Mouse (Mus musculus): ENCODE measurements around the gene C1rl.
"Not testable (repeated sequence)": the region's sequence is repeated elsewhere in the genome, so short reads cannot be mapped to it uniquely, and the experiment has no call there.

The C1rl gene

DNA sequence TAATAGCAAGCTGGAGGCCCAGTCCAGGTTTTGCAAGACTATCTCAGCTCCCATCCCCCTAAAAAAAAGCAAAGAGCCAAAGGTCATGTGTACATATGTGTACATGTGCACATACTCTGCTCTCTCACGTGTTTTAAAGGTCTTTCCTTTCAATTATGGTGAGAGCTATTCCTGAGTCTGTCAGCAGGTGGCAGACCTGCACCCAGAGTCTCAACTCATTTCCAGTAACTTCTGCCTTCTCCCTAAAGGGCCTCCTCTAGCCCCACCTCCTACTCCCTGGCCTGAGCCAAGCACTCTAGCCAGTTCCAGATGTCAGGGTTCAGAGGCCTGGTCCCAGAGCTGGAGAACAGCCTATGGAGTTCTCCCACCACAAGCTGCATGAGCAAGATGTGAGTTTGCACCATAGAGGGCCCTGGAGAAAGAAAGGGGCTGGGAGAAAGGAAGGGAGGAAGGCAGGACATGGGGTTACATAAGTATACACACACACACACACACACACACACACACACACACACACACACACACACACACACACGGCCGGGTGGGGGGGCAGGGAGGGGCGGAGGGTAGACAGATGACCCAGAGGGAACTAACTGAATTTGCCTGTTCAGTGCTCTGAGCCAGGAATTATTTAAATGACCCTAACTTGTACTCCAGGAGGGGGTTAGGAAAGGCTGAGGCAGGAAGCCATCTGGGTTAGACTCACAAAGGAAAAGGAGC is at the start of gene C1rl:
C1rl (plus strand) TSS at position 272 of the 720 bp plus-strand sequence.
- DNase-seq (ENCODE audit: inconsistent ontology term), result peak; percentile 64

DNA sequence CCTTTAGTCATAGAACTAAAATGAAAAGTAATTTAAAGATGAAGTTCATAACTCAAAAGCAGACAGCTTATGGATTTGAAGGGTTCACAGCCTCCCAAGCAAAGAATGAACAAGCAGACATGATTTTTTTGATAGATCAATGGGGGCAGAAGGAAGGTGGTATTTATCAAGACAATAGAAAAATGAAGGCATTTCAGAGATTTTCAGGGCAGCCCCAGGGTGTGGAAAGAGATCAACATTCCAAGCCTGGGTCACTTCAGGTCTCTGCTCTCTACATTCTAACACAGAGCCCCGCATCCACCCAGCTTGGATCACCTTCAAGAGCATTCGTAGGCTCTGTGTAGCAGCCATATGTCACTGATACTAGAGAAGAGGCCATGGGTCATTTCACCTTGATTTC is 49.6 kb upstream of the C1rl start:
- peak; percentile 66 for DNase-seq (ENCODE audit: inconsistent ontology term)

DNA sequence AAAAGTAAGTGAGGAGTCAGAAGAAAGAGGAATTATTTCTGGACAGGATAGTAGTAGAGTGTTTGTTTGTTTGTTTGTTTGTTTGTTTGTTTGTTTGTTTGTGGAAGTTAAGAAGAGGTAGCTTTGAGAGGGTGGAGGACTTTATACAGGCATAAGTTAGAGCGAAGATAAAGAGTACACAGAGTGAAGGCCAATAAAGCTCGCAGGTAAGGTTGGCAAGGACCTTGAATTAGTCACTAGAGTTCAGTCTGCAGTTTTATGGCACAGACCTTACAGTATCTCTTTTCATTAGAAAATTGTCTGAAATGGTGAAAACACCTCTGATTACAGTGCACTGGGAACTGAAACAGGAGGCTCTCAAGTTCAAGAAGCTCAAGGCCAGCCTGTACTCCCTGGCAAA is 46.9 kb upstream of the C1rl start:
- no peak for DNase-seq (ENCODE audit: inconsistent ontology term)

GRCm38 (mm10) chr6:124446459-124446858 is 46.5 kb upstream of the C1rl start:
- no peak for DNase-seq (ENCODE audit: inconsistent ontology term)

- no peak for DNase-seq (ENCODE audit: inconsistent ontology term)
Measured at GRCm38 (mm10) chr6:124447356-124447755, 45.6 kb upstream of the C1rl start.

DNA sequence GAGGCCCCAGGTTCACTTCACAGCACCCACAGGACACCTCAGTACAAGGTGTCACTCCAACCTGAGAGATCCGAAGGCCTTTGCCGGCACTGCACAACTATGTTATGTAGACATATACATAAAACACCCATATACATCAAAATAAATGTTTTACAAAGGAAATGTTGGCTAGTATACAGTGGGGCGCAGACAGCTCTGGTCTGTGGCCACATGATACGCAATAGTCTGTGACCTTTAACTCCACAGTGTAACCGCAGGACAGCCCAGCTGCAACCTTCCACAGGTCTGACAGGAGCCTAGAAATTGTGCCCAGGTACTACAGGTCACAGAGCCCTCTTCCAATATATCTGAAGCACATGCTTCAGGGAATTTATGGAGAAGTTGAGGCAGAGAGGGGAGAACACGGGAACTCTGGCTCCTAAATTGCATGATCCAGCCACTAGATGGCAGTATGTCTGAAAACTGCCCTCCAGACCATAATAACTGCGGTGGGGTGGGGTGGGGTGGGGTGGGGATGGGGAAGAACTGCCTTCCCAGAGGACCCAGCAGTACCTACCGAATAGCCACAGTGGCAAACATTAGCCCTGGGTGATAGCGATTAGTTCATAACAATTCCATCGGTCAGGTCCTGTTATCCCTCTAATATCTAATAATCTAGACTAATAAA is 44.6 kb upstream of the C1rl start:
- no peak for DNase-seq (ENCODE audit: inconsistent ontology term)

GRCm38 (mm10) chr6:124448959-124449667 is 43.8 kb upstream of the C1rl start:
- DNase-seq (ENCODE audit: inconsistent ontology term), result no peak

- DNase-seq (ENCODE audit: inconsistent ontology term), result no peak
Measured at GRCm38 (mm10) chr6:124449668-124450383, 43.1 kb upstream of the C1rl start.

- no peak for DNase-seq (ENCODE audit: inconsistent ontology term)
Measured at GRCm38 (mm10) chr6:124451995-124452394, 40.9 kb upstream of the C1rl start.

DNA sequence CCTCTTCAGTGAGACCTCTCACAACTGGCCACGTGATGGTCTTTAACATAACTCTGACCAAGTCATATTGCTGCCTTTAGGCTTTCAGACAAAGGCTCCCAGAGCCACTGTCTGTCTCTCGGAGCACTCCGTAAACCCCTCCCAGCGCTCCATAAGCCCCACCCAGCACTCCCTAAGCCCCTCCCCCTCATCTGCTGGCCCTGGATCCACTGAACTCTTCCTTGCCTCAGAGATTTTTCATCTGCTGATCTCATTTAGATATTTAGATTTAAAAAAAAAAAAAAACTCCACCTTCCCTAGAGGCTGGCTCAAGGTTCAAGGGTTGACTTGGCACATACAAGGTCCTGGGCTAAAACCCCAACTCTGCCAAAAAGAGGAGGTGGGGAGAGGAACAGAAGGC is 39.2 kb upstream of the C1rl start:
- no peak for DNase-seq (ENCODE audit: inconsistent ontology term)

- DNase-seq (ENCODE audit: inconsistent ontology term), result no peak
Measured at GRCm38 (mm10) chr6:124456243-124456642, 36.7 kb upstream of the C1rl start.

- DNase-seq (ENCODE audit: inconsistent ontology term), result no peak
Measured at GRCm38 (mm10) chr6:124457827-124458226, 35.1 kb upstream of the C1rl start.

DNA sequence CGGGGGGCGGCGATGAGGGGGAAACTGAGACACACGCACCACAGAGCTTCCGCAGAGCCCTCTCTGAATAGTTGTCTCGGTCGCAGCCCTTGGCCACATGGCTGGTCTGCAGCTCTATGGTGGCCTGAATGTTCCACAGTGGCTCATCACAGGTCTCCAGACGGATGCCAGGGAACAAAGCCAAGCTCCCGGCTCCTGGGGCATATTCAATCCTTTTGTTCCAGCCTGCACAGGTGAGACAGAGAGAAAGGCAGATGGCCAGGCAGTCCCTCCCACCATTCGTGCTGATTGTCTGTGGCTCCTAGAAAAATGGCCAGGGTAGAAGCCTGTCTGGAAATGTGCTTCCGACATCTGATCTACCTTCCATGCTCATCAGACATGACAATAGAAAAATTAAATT is 34.4 kb upstream of the C1rl start:
- no peak for DNase-seq (ENCODE audit: inconsistent ontology term)

GRCm38 (mm10) chr6:124459388-124459787 is 33.5 kb upstream of the C1rl start:
- no peak for DNase-seq (ENCODE audit: inconsistent ontology term)

- DNase-seq (ENCODE audit: inconsistent ontology term), result no peak
Measured at GRCm38 (mm10) chr6:124463881-124464291, 29.0 kb upstream of the C1rl start.

GRCm38 (mm10) chr6:124464305-124465271 is 28.3 kb upstream of the C1rl start, which contains the start of gene Clstn3:
Gene Clstn3 (minus strand): TSS chr6:124464794.
- peak; percentile 79 for DNase-seq (ENCODE audit: inconsistent ontology term)

DNA sequence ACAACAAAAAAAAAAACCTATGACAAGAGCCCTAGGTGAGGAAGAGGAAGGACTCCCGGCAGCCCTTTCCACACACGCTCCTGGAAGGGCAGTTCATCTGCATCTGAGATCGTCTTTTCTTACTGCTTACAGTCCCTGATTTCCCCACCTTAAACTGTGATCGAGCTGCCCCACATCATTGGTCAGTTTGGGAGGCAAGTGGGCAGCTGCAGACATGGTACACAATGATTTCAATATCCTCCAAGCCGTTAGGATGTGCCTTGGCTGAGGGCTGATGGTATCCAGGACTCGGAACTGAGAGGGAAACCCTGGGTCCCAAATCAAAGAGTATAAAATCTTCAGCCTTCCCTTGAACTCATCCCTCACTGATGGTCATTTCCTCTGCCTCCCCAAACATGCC is 27.6 kb upstream of the C1rl start:
- no peak for DNase-seq (ENCODE audit: inconsistent ontology term)

GRCm38 (mm10) chr6:124465729-124466128 is 27.2 kb upstream of the C1rl start:
- no peak for DNase-seq (ENCODE audit: inconsistent ontology term)

- DNase-seq (ENCODE audit: inconsistent ontology term), result no peak
Measured at GRCm38 (mm10) chr6:124471121-124471520, 21.8 kb upstream of the C1rl start.

DNA sequence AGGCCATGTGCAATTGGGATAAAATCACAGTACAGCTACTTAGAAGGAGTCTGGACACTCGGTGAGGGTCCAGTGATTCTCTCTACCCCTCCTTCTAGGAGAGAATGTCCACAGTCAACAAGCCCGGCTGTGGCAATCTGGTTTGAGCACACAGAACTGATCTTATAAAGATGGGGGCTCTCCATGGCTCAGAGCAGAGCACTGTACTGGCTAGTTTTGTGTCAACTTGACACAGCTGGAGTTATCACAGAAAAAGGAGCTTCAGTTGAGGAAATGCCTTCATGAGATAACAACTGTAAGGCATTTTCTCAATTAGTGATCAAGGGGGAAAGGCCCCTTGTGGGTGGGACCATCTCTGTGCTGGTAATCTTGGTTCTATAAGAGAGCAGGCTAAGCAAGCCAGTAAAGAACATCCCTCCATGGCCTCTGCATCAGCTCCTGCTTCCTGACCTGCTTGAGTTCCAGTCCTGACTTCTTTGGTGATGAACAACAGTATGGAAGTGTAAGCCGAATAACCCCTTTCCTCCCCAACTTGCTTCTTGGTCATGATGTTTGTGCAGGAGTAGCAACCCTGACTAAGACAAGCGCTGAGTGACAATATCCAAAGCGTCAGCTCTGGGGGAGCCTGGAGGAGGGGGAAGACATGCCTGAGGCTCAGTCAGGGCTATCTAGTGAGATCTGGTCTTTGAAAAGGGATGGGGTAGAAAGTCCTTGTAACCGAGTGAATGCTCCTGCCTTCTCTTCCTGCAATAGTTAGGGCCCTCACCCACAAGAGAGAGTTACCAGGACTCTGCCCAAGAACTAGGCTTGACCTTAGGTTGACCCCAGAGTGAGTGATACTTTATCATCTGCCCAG is 20.9 kb upstream of the C1rl start:
- DNase-seq (ENCODE audit: inconsistent ontology term), result not testable (repeated sequence)
